Mouse (Mus musculus): ENCODE measurements around the gene Fstl4.

Fstl4 gene

DNA sequence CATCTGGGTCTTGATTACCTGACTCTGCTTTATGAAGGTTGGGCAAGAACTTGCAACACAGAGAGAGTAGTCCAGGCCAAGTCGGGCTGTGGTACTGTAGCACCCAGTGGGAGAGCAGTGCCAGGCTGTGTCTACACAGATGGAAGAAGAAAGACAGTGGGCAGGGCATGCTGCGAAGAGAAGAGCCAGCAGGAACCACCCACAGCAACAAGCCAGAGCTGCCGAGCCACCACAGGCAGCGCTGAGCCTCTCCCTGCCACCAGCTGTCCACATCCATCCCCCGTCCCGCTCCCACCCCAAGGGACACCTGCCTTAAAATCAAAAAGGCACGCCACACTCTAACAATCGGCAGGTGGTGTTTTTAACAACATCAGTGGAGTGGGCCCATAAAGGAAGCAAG lies 332.9 kb downstream of the Fstl4 start:
- DNase-seq, result peak; percentile 76

DNA sequence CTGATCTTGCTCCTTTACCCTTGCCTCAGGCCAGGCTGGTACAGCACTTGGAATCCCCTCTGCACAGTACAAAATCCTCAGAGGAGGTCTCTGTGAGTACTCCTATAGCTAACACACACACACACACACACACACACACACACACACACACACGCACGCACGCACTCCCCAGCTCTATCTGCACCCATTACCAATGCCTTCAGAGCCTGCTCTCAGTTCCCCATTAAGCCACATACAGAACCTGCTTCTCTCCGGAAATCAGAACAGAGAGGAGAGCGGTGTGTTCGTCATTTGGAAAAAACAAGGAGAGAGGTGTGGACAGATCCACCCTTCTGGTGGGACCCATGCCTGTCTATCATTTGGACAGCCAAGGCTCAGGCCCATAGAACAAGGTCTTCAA lies 333.4 kb downstream of the Fstl4 start:
- DNase-seq, result no peak

DNA sequence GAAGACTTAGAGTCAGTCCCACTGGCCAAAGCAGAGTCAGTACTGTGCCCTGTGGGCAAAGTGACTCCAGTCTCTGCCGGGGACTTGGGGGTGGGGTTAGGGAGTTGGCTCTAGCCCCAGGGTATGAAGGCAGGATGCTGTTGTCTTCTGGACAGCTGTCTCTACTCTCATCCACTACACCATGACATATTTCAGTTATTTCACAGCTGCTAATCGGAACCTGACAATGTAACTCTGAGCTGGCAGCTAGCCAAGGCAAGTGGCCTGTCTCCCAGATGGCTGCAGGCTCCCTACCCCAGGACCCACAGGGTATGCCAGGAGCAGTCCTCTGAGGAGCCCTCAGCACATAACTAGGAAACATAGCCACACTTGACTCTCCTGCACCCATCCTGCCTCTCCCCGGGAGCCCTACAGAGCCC lies 334.4 kb downstream of the Fstl4 start:
- no peak for DNase-seq

DNA sequence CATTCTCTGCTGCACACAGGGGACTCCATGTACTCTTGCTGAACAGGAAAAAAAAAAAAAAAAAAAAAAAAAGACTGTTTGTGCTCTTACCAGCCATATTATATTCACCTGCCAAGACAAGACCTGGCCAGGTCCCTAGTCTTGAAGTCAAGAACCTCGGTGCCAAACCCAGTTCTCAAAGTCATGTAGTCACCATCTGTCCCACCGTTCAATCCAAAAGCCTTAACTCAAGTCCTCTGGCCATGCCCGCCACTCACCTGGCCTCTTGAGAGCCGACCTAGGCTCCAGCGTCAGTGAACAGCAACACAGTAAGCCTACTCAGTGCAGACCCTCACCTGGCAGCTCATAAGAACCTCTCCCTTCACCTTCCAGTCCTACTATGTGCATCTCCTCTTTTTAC lies 334.9 kb downstream of the Fstl4 start:
- DNase-seq, result no peak

DNA sequence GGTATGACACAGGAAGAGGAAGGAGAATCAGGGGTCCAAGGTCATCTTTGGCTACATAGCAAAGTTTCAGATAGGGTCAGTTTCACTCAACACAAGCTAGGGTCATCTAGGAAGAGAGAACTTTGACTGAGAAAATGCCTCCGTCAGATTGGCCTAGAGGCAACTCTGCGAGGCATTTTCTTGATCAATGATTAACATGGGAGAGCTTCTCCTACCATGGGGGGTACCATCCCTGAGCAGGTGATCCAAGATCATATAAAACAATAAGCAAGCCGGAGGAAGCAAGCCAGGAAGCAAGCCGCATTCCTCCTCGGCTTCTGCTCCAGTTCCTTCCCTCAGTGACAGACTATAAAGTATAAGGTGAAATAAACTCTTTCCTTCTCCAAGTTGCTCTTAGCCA lies 337.3 kb downstream of the Fstl4 start:
- no peak for DNase-seq

DNA sequence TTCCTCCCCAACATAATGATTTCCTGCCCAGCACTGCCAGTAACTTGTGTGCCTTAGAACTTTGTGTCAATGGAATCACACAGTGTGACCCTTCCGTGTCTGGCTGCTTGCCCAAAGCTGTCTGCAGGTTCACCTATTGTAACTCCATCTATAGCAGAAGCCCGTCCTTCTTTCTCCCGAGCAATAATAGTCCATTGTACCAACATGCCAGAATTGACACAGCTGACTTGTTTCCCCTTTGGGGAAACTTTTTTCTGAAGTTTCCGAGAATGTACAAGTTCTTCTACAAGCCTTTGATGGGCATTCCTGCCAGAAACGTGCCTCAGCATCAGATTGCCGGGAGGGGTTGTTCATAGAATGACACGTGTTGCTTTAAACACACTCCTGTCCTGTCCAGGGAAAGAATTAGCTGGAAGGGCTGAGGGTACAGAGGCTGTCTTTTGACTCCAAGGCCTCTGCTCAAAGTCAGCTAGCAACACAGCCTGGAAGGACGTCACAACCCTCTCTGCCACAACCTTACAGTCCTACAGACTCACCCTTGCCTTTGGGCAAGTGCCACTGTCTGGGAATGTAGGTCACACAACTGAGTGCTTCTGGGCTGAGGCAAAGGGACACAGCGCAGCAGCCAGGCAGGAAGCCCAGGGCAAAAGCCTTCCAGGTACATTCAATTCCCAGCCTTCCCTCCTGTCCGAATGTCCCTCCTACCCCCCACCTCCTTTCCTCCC lies 339.3 kb downstream of the Fstl4 start:
- DNase-seq, result no peak

DNA sequence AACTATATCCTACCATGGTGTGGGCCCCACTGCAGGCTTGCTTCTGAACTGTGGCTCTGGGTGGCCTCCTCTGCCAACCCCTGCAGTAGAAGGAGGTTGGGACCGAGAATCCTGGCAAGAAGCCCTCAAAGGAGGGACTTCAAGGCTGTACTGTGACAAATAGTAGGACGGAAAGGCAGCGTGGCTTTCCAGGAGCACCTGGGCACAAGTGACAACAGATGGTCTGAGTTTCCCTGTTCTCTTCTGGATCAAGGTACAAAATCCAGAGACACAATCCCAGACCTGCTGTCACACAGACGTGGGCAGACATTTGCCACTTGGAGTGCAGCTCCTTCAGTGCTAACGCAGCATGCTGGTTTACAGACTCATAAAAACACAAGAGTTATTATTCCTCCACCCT lies 343.3 kb downstream of the Fstl4 start:
- no peak for DNase-seq

DNA sequence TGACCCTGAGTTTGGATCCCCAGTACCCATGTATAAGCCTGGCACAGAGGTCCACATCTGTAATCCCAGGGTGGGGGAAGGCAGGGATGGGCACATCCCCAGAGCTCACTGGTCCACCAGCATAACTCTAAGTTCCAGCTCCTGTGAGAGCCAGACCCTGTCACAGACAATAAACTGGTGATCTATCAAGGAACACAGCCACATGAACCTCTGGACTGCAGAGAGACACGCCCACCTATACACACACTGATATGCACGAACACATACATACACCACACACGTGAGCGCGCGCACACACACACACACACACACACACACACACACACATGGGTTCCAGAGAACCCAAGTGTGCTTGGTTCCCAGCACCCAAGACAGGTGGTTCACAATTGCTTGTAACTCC lies 344.4 kb downstream of the Fstl4 start:
- no peak for DNase-seq

DNA sequence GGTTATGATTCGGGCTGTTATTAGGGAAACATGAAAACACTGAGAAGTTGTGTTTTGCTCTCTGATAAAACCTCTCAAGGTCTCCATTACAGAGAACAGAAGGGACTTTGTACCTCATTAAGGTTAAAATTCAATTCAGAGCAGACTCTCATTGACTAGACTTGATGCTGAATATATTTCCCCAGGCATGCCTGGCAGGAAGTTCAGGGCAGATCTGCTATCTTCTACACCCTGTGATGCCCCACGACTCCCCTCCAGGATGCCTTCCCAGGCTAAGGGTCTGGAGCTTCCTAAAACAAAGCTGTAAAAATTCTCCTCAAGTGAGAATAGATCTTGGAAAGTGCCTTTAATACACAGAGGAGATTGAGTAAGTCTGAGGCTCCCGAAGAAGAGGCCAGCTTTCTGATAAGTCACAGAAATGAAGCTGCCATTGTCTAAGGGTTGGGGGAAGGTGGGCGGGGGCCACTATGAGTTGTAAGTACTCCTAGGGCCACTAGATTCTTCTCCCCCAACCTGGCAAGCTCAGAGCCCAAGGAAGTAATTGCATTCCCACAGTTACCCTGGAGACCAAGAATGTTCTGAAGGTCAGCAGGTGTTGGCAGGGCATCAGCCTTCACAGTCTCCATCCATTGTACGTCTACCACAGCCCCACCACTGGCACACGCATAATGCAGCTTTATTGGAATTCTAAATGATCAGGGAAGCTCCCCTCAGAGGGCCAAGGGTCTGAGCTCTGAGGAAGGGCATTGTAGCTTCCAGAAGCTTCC lies 345.4 kb downstream of the Fstl4 start:
- DNase-seq, result no peak

DNA sequence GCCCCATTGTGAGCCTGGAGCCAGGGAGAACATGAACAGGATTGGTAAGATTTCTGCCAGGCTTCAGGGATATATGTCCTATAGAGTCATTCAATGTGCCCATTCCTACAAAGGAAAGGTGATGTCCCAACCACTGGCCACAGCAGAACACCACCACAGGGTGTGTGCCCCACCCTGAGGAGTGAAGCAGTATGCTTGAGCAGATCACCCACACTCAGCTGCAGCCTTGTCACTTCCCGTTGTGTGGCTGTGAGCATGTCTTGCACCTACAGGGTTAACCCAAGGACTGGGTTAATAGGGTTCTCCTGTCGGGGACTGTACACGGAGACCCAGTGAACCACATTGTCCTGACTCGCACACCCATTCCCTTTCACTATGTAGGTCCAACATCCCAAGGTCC lies 351.3 kb downstream of the Fstl4 start:
- DNase-seq, result no peak

DNA sequence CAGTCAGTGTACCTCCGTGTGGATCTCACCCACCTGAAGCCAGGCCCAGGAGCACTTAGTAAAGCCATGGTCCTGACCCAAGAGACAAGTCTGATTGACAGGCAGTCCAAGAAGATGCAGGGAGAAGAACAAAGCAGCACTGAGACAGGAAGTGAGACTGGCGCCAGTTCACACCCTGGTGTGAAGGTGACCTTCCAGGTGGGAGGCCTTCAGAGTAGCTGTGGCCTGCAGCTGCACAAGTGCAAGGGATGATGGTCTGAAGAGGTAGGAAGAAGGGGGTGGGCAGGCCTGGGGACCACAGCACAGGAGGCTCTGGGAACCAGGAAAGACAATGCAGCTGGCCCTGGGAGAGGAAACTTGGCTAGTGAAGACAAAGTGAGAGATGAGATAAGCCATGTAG lies 351.9 kb downstream of the Fstl4 start:
- no peak for DNase-seq

DNA sequence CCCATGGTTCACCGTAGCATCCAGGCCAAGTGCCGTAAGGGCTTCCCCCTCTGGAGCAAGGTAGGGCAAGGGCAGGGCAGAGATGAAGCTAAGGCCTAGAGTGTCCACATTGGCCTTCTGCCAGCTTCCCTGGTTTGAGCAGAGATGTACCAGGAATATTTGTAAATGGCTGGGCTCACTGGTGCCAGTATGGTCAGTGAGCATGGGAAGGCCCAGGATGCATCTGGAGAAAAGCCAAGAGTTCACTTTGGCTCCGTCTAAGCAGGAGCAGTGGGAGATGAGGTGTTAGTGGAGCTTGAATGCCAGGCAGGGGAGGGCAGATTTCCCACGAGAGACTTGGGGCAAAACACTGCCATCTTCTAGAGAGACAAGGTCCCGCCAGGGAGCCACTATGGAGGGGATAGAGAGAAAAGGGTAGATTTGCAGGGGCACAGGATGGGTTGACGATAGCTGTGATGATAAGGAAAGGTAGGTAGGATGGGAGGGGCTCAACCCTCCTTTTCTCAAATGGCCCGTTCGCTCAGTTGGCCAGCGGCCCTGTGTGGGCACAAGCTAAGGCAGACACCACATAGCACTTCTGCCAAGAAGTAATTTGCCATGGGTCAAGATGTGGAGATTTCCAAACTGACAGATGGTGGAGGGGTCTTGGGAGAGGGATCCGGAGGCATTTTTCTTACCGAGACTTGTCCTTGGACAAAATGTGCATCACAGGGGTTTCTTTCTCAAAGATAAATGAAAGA lies 354.0 kb downstream of the Fstl4 start:
- DNase-seq, result no peak

DNA sequence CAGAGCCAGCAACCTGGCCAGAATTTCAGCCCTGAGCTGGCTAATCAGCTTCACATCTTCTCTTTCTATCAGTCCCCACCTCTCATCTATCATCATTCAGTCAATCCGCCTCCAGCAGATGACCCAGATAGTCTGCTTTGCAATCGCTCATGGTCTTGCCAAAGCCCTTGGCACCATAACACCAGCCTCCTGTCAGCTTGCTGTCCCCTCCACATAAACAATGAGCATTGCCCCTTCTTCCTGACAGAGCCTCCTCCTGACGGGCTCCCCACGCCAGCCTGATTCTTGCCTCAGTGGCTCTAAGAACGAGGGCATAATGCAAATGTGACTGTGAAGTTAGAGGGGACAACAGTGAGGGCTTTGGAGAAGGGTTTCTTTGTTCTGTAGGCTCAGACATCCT lies 355.5 kb downstream of the Fstl4 start:
- no peak for DNase-seq

DNA sequence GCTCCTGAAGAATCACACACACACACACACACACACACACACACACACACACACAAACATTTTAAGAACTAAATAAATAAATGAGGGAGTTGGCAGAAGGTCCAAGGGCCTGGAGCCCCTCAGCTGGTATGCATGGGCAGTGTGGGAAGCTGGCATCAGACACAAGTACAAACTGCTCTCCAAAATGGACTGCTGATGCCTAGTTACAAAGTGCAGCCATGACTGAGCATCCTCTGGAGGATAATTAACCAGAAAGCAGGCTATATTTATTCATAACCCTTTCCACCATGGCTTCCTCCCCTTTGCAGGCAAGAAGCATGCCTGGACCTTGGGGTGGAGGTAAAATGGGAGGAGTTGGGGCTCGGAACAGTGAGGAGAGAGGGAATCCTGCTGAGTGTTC lies 356.8 kb downstream of the Fstl4 start:
- no peak for DNase-seq

DNA sequence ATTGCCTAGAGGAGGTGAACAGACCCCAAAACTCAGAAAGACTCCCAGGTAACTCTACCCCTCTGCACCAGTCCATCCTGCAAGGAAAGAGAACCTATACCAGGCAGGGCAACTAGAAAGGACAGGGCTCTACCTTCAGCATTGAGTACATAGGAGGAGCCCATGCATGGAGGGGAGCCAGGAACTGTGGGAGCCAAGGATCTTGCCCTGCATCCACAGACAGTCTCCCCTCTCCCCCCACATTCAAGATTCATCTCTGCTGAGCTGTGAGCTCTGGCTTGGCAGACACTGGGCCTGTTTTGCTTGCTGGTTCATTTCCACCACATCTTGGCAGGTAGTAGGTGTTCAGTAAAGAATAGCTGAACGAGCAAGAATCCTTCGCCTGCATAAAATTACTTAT lies 360.4 kb downstream of the Fstl4 start:
- no peak for DNase-seq

DNA sequence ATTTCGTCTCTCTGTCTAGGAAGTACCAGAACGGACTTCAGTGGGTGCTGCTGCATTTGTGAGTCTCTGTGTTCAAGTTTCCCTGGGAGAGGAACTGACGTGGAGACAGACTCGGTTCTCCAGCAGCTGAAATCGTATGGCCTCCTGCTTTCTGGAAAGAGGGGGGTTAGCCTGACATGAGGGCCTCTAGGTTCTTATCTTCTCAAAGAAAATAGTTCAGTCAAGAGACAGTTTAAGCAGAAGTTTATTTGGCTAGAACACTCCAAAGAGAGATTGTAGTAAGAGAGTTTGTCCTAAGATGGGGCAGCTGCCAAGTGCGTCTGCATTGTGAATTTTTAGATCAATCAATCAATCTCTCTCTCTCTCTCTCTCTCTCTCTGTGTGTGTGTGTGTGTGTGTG lies 362.2 kb downstream of the Fstl4 start:
- no peak for DNase-seq

DNA sequence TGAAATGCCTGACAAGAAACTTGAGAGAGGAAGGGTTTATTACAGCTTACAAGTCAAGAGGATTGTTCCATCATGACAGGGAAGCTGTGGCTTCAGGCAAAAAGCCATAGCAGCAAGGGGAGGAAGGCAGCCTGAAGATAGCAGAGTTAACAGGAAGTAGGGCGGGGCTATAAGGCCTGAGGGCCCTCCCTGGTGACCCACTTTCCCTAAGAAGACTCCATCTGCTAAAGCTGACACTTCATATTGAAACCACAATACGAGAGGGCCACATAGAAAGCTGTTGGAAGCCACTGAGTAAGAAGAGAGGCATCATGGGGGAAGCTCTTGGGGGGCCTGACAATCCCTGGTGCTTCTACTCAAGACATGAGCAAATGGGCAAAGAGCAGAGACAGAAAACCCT lies 364.2 kb downstream of the Fstl4 start:
- no peak for DNase-seq

DNA sequence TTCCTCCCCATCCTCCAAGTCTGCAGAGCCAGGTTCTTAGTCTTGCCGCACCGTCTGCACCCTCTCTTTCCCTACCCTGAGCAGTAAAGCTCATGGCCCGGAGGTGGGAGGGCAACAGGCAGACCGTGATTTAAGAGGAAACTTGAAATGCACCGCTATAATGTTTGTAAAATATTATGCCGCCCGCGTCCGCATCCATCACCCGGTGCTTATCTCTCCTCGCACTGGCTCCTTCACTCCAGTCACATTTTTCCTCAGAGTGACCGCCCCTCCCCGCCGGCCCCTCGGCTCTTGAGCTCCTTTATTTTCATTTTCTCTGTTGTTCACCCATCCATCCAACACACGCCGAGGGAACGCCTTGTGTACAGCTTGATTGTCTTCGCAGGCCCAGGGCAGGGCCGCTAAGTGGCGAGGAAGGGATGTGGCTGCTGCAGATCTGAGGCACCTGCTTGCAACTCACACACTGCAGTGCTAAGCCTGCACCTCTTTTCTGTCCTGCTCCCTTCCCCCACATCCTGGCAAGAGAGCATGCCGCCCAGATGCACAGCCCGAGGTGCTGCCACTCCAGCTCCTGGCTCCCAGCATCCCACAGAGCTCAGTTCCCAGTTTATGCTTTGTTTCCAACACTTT lies 368.1 kb downstream of the Fstl4 start:
- DNase-seq, result no peak

DNA sequence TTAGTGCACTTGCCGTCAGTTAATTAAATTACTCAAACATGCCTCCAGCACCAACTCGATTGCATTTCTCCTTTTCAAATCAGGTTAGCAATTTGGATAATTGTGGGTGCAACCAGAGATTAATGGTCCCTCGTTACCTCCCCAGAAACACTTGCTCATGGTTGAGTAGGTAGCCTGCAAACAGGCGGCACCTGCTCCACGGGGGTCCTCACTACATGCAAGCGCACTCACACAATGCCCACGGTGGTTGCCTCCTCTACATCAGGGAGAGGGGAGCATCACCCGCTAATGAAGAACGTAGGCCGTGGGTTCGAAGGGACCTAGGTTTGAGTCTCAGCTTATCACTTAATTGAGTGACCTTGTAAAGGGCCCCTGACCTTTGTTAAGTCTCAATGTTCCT lies 371.9 kb downstream of the Fstl4 start:
- DNase-seq, result no peak

DNA sequence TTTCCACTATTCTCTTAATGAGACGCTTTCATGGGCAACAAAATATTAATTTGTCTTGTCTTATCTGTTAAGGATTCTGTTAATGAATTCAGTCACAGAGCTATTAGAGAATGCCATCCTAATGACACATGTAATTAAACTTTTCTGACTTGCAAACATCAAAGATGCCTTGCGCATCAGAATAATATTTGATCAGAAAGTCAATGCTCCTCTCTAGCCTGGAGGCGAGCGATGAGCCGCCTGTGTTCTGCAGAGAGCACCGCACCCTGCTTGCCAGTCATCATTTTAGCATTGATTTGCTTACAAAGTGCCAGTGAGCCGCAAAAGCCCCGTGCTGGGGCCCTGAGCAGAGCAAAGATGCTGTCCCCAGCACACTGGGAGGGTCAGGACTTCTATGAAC lies 372.9 kb downstream of the Fstl4 start:
- DNase-seq, result no peak

DNA sequence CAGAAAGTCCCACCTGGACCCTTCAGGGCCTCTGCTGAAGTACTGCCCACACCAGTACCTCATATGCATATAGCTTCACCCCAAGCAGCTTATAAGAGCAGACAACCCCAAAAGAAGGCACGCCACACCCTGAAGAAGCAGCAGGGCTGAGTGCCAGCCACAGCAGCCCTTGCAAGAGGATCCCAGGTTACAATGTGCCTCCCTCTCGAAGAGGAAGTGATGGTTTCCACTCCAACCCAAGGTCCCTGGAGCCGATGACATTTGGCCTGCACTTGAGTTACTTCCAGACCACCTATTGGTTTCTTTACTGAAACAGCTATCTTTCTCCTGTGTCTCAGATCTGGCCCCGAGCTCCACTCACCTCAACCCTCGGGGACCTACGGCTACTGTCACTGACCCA lies 373.8 kb downstream of the Fstl4 start:
- no peak for DNase-seq

DNA sequence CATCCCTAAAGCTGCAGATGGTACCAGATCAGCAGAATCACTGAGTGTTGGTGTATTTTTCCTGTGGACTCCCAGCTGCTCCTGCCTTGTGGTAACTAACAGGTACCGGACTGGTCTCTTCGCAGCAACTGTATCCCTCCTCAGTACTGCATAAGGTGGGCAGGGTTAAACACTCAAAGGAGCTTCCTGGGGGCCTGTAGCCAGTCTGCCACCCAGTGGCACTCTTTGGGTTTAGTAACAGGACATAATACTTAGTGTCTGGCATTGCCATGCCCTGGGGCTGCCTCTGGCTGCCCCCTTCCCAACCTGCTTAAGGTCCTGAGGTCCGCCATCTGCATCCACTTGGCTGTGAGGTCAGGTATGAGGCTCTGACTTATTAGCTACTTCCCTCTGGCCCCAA lies 375.2 kb downstream of the Fstl4 start:
- DNase-seq, result no peak

DNA sequence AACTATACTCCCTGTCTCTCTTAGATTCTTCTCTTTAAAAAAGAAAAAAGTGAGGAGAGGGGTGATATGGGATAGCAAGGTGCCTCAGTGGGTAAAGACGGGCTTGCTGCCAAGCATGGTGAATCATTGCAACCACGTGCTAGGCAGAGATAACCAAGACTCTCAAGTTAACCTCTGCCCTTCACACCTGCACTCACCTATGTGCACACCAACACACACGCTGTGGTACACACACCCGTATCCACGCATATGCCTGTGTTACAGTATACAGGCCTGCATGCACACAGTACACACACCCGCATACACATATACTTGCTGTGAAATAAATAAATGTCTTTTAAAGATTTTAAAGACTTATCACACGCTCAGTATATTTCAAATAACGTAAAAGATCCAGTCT lies 375.8 kb downstream of the Fstl4 start:
- DNase-seq, result no peak

All from right cerebral cortex, postnatal 25 days (tissue).